Mouse (Mus musculus): ENCODE results near the gene BC025446. TPM values are rescaled to one million over a fixed set of nuclear protein-coding genes. Genes with fewer than 3 reads are reported as not detected.
"Not testable (repeated sequence)": the region's sequence is repeated elsewhere in the genome, so short reads cannot be mapped to it uniquely, and the experiment has no call there.

The BC025446 gene
- 24.7 and 28.0 TPM in 2 replicates for polyA plus RNA-seq (2015; fragmentation: Nextera tagmentation; extraction: Ambion mirVana)

GRCm38 (mm10) chr15:75215778-75216691 is at the start of gene BC025446:
BC025446 (plus strand) TSS chr15:75216376.
- H3K4me3 ChIP-seq (ENCODE audit: low read depth, low read length) = peak within 1 kb of the TSS; percentile 17
- peak; percentile 26 for DNase-seq
- WGBS (ENCODE audit: insufficient replicate concordance) = 60% methylated on average over 7 of the region's 7 CpGs
- no peaks in the 10 kb centered on the region for H3K9me3 ChIP-seq (ENCODE audit: low read length)
- ATAC-seq = peak; percentile 88
- TF ChIP-seq CTCF (IDR thresholded peaks at IDR 0.05; ENCODE audit: low read depth) (no peak), EP300 (IDR thresholded peaks at IDR 0.05; ENCODE audit: low read depth) (no peak; the same call in 1 of the 2 replicates)
- H3K4me2 ChIP-seq (ENCODE audit: low read depth, low read length) = peak within 1 kb of the TSS; percentile 47
- H3K27me3 ChIP-seq (ENCODE audit: insufficient read depth, low read length) = no peaks in the 10 kb centered on the region
- no peaks in the 10 kb centered on the region for H3K36me3 ChIP-seq (replicated peaks; ENCODE audit: insufficient read depth, low read length)
- peaks cover 3% of the 10 kb centered on the region; the same call in 1 of the 2 replicates for H3K4me1 ChIP-seq (ENCODE audit: insufficient read depth)
- H3K9ac ChIP-seq (replicated peaks) = 0 out of 2 replicates have a peak within 1 kb of the TSS, but pooled peaks have one; percentile 13
- H3K27ac ChIP-seq (ENCODE audit: low read depth) = peak within 1 kb of the TSS; percentile 75

GRCm38 (mm10) chr15:75175506-75175905 is 40.7 kb upstream of the BC025446 start:
- ATAC-seq (no peak), DNase-seq (peak; percentile 46)
- H3K9me3 ChIP-seq (ENCODE audit: low read length) = no peaks in the 10 kb centered on the region
- no peaks in the 10 kb centered on the region for H3K36me3 ChIP-seq (replicated peaks; ENCODE audit: insufficient read depth, low read length)
- no peak overlapping the region for H3K9ac ChIP-seq (replicated peaks)
- H3K4me2 ChIP-seq (ENCODE audit: low read depth, low read length) = no peak overlapping the region
- peak; percentile 77 for TF ChIP-seq CTCF (IDR thresholded peaks at IDR 0.05; ENCODE audit: low read depth)
- TF ChIP-seq EP300 (IDR thresholded peaks at IDR 0.05; ENCODE audit: low read depth) = no peak
- 48% methylated on average over 1 of the region's 1 CpGs for WGBS (ENCODE audit: insufficient replicate concordance)
- H3K27me3 ChIP-seq (ENCODE audit: insufficient read depth, low read length) = no peaks in the 10 kb centered on the region
- H3K27ac ChIP-seq (ENCODE audit: low read depth) = no peak overlapping the region
- H3K4me1 ChIP-seq (ENCODE audit: insufficient read depth) = no peaks in the 10 kb centered on the region
- no peak overlapping the region for H3K4me3 ChIP-seq (ENCODE audit: low read depth, low read length)

GRCm38 (mm10) chr15:75186291-75186690 is 29.9 kb upstream of the BC025446 start:
- H3K27ac ChIP-seq (ENCODE audit: low read depth) = no peak overlapping the region
- H3K9me3 ChIP-seq (ENCODE audit: low read length) = no peaks in the 10 kb centered on the region
- DNase-seq (no peak), ATAC-seq (no peak)
- WGBS (ENCODE audit: insufficient replicate concordance) = 22% methylated on average over 2 of the region's 2 CpGs
- no peak overlapping the region for H3K9ac ChIP-seq (replicated peaks)
- no peaks in the 10 kb centered on the region for H3K36me3 ChIP-seq (replicated peaks; ENCODE audit: insufficient read depth, low read length)
- no peaks in the 10 kb centered on the region for H3K4me1 ChIP-seq (ENCODE audit: insufficient read depth)
- TF ChIP-seq EP300 (IDR thresholded peaks at IDR 0.05; ENCODE audit: low read depth) = no peak
- no peak for TF ChIP-seq CTCF (IDR thresholded peaks at IDR 0.05; ENCODE audit: low read depth)
- no peak overlapping the region for H3K4me3 ChIP-seq (ENCODE audit: low read depth, low read length)
- H3K27me3 ChIP-seq (ENCODE audit: insufficient read depth, low read length) = no peaks in the 10 kb centered on the region
- no peak overlapping the region for H3K4me2 ChIP-seq (ENCODE audit: low read depth, low read length)

GRCm38 (mm10) chr15:75189116-75189515 is 27.1 kb upstream of the BC025446 start:
- 63% methylated on average over 2 of the region's 2 CpGs for WGBS (ENCODE audit: insufficient replicate concordance)
- no peak overlapping the region for H3K4me2 ChIP-seq (ENCODE audit: low read depth, low read length)
- DNase-seq = peak; percentile 27
- no peak overlapping the region for H3K4me3 ChIP-seq (ENCODE audit: low read depth, low read length)
- no peaks in the 10 kb centered on the region for H3K4me1 ChIP-seq (ENCODE audit: insufficient read depth)
- no peaks in the 10 kb centered on the region for H3K9me3 ChIP-seq (ENCODE audit: low read length)
- no peak overlapping the region for H3K9ac ChIP-seq (replicated peaks)
- no peaks in the 10 kb centered on the region for H3K27me3 ChIP-seq (ENCODE audit: insufficient read depth, low read length)
- H3K27ac ChIP-seq (ENCODE audit: low read depth) = no peak overlapping the region
- no peaks in the 10 kb centered on the region for H3K36me3 ChIP-seq (replicated peaks; ENCODE audit: insufficient read depth, low read length)
- TF ChIP-seq CTCF (IDR thresholded peaks at IDR 0.05; ENCODE audit: low read depth) (peak; percentile 78), EP300 (IDR thresholded peaks at IDR 0.05; ENCODE audit: low read depth) (no peak)
- ATAC-seq = no peak

GRCm38 (mm10) chr15:75190560-75190959 is 25.6 kb upstream of the BC025446 start:
- not testable (repeated sequence) for H3K9ac ChIP-seq (replicated peaks); ATAC-seq; H3K27ac ChIP-seq (ENCODE audit: low read depth); H3K9me3 ChIP-seq (ENCODE audit: low read length); H3K27me3 ChIP-seq (ENCODE audit: insufficient read depth, low read length); H3K4me2 ChIP-seq (ENCODE audit: low read depth, low read length); H3K4me3 ChIP-seq (ENCODE audit: low read depth, low read length); H3K36me3 ChIP-seq (replicated peaks; ENCODE audit: insufficient read depth, low read length); H3K4me1 ChIP-seq (ENCODE audit: insufficient read depth); DNase-seq
- TF ChIP-seq CTCF (IDR thresholded peaks at IDR 0.05; ENCODE audit: low read depth) = peak; percentile 54
- WGBS (ENCODE audit: insufficient replicate concordance) = 2% methylated on average over 1 of the region's 3 CpGs

GRCm38 (mm10) chr15:75216831-75217230 is 655 bp downstream of the BC025446 start:
- peak overlapping the region; percentile 17; the same call in 1 of the 2 replicates for H3K4me3 ChIP-seq (ENCODE audit: low read depth, low read length)
- H3K9ac ChIP-seq (replicated peaks) = 0 out of 2 replicates have a peak overlapping the region, but pooled peaks have one; percentile 13
- peak; percentile 72 for ATAC-seq

More at GRCm38 (mm10) chr15:75216831-75217230, 655 bp downstream of the BC025446 start:
- no peak for TF ChIP-seq CTCF (IDR thresholded peaks at IDR 0.05; ENCODE audit: low read depth)
- TF ChIP-seq EP300 (IDR thresholded peaks at IDR 0.05; ENCODE audit: low read depth) = no peak
- peak; percentile 25 for DNase-seq
- no peaks in the 10 kb centered on the region for H3K27me3 ChIP-seq (ENCODE audit: insufficient read depth, low read length)
- no peaks in the 10 kb centered on the region for H3K9me3 ChIP-seq (ENCODE audit: low read length)
- H3K4me2 ChIP-seq (ENCODE audit: low read depth, low read length) = peak overlapping the region; percentile 47
- H3K4me1 ChIP-seq (ENCODE audit: insufficient read depth) = peaks cover 3% of the 10 kb centered on the region; the same call in 1 of the 2 replicates
- no peaks in the 10 kb centered on the region for H3K36me3 ChIP-seq (replicated peaks; ENCODE audit: insufficient read depth, low read length)
- WGBS (ENCODE audit: insufficient replicate concordance) = 33% methylated on average over 1 of the region's 1 CpGs
- peak overlapping the region; percentile 75 for H3K27ac ChIP-seq (ENCODE audit: low read depth)

All from liver, postnatal 0 days (tissue).